Mouse (Mus musculus) thymus, postnatal 4 days (tissue): ENCODE data around the gene Snap25.

Experiments
- DNase-seq: peaks from one replicate; pipeline ENCODE4 v3.0.0; 2021

Snap25 gene

GRCm38 (mm10) chr2:136713299-136713758, at the start of gene Snap25:
TSS of gene Snap25 (plus strand) at chr2:136713453.
- no peak for DNase-seq

- no peak for DNase-seq
These were observed 46.3 kb upstream of the Snap25 start for GRCm38 (mm10) chr2:136666951-136667350.

- no peak for DNase-seq
These were observed 44.1 kb upstream of the Snap25 start for GRCm38 (mm10) chr2:136669183-136669582.

- DNase-seq = no peak
These were observed 43.6 kb upstream of the Snap25 start for GRCm38 (mm10) chr2:136669665-136670064.

- no peak for DNase-seq
These were observed 42.5 kb upstream of the Snap25 start for GRCm38 (mm10) chr2:136670539-136671271.

GRCm38 (mm10) chr2:136674077-136674757, 39.0 kb upstream of the Snap25 start:
- no peak for DNase-seq

- DNase-seq = no peak
These were observed 37.1 kb upstream of the Snap25 start for GRCm38 (mm10) chr2:136676196-136676595.

- no peak for DNase-seq
These were observed 36.3 kb upstream of the Snap25 start for GRCm38 (mm10) chr2:136676918-136677445.

GRCm38 (mm10) chr2:136678321-136679161, 34.7 kb upstream of the Snap25 start:
- peak; percentile 15 for DNase-seq

- no peak for DNase-seq
These were observed 33.7 kb upstream of the Snap25 start for GRCm38 (mm10) chr2:136679280-136680221.

- no peak for DNase-seq
These were observed 30.9 kb upstream of the Snap25 start for GRCm38 (mm10) chr2:136682146-136682860.

- DNase-seq = no peak
These were observed 27.1 kb upstream of the Snap25 start for GRCm38 (mm10) chr2:136686195-136686594.

GRCm38 (mm10) chr2:136687316-136687715, 25.9 kb upstream of the Snap25 start:
- DNase-seq = no peak

GRCm38 (mm10) chr2:136689476-136689875, 23.8 kb upstream of the Snap25 start:
- no peak for DNase-seq

GRCm38 (mm10) chr2:136691681-136692080, 21.6 kb upstream of the Snap25 start:
- no peak for DNase-seq

- no peak for DNase-seq
These were observed 13.6 kb upstream of the Snap25 start for GRCm38 (mm10) chr2:136699429-136700227.

GRCm38 (mm10) chr2:136703376-136703775, 9.9 kb upstream of the Snap25 start:
- no peak for DNase-seq

- DNase-seq = no peak
These were observed 2.1 kb upstream of the Snap25 start for GRCm38 (mm10) chr2:136711155-136711554.

GRCm38 (mm10) chr2:136711746-136712440, 1.4 kb upstream of the Snap25 start:
- DNase-seq = no peak
